Mouse (Mus musculus): ENCODE measurements around the gene Gm45140.

Gene Gm45140

GRCm38 (mm10) chr6:87835695-87836094 lies at the start of gene Gm45140:
Gene Gm45140 (minus strand): TSS chr6:87835795.
- no peak for DNase-seq (ENCODE audit: low spot score in 2 of 2)

DNA sequence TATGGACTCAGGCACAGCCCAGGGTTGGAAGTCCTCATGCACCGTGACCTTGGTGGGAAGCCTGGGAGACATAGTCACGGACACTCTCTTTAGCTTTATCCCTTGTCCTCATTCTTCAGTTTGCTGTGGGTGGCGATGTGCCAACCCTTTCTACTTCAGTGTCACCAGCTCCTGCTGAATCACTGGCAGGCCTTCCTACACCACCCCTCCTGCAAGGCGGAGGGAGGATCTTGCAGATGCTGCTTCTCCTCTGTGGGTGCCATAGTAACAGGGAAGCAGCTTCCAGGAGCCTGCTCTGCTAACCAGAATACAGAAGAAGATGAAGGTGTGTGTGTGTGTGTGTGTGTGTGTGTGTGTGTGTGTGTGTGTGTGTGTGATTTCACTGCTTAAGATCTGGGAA lies 47.2 kb upstream of the Gm45140 start:
- DNase-seq (ENCODE audit: low spot score in 2 of 2), result no peak

- no peak for DNase-seq (ENCODE audit: low spot score in 2 of 2)
These were observed 46.6 kb upstream of the Gm45140 start for GRCm38 (mm10) chr6:87882221-87882620.

DNA sequence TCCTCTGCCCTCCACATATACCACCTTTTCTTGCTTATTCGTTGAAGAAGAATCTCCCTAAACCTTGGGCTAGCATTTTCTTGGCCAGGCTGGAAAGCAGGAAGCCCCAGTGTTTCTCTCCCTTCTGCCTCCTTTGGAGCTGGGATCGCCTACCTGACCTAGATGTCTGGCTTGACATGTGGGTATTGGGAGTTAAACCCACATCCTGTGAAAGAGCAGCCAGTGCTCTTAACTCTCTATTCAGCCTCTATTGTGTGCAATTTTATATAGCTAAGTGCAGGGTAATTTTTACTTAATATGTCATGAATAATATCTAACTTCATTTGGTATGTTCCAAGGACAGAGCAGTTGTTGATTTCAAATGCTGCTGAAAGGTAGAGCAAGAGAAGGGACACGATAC lies 44.0 kb upstream of the Gm45140 start:
- DNase-seq (ENCODE audit: low spot score in 2 of 2), result no peak

DNA sequence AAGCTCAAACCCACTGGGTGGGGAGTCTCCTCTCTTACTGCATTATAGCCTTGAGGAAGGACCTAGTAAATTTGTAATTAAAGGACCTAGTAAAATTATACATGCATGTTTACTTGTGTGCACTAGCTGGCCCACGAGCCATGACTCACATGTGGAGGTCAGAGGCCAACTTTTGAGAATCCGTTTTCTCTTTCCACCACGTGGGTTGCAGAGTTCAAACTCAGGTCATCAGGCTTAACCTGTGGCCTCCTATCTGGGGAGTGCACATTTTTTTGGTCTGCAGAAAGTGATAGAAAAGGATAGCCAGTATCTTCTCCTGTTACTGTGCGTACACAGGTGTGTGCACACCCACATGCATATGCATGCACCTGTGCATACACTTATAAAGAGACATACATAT lies 43.4 kb upstream of the Gm45140 start:
- no peak for DNase-seq (ENCODE audit: low spot score in 2 of 2)

- peak in 1 of 2 experiments; percentile 30 for DNase-seq (ENCODE audit: low spot score in 2 of 2)
These were observed 40.6 kb upstream of the Gm45140 start for GRCm38 (mm10) chr6:87876068-87876643.

DNA sequence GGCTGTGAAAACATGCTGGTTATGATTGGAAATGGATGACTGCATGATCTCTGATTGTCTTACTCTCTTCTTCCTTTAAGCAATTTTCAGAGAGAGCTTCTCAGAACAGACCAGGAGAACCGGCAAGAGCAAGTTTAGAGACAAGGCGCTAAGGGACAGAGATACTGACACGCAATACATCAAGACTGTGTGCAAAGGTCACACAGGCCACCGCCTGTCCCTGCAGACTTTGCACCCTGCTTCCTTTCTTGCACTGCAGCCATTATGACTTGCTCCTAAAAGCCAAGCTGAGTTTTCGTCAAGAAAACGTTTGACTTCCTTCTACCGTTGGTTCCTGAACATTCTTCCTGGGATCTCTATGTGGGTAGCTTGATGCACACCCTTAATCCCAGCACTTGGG lies 40.0 kb upstream of the Gm45140 start:
- DNase-seq (ENCODE audit: low spot score in 2 of 2), result no peak

DNA sequence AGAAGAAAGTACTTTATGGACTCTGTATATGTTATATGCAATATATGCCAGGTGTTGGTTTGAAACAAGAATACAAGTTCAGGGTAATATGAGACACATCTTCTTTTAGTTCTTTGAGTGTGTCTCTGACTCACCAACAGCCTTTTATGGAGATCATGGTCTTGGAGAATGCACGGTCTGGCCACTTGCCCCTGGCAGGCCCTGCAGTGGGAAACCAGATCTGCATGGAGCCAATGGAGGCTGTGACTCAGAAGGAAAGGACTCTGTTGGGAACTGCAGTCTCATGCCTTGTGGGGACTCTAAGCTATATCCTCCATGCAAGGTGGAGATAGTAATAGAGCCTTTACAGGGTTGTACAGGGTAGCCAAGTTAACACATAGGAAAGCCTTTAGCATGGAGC lies 39.5 kb upstream of the Gm45140 start:
- peak in 1 of 2 experiments; percentile 72 for DNase-seq (ENCODE audit: low spot score in 2 of 2)

DNA sequence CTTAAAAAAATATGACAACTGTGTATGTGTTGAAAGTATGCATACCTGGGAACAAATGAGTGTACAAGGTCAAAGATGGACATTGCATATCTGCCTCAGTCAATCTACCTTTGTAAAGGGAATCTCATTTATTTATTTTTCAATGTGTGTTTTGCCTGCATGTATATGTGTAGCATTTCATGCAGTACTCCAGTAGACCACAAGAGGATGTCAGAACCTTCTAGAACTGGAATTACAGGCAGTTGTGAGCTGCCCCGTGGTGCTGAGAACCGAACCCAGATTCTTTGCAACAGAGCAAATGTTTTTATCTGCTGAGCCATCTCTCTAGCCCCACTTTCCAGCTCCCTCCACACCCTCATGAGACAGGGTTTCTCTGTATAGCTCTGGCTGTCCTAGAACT lies 38.4 kb upstream of the Gm45140 start:
- DNase-seq (ENCODE audit: low spot score in 2 of 2), result no peak

- peak in 1 of 2 experiments; percentile 27 for DNase-seq (ENCODE audit: low spot score in 2 of 2)
These were observed 37.5 kb upstream of the Gm45140 start for GRCm38 (mm10) chr6:87873104-87873503.

GRCm38 (mm10) chr6:87871240-87871639 lies 35.6 kb upstream of the Gm45140 start:
- no peak for DNase-seq (ENCODE audit: low spot score in 2 of 2)

DNA sequence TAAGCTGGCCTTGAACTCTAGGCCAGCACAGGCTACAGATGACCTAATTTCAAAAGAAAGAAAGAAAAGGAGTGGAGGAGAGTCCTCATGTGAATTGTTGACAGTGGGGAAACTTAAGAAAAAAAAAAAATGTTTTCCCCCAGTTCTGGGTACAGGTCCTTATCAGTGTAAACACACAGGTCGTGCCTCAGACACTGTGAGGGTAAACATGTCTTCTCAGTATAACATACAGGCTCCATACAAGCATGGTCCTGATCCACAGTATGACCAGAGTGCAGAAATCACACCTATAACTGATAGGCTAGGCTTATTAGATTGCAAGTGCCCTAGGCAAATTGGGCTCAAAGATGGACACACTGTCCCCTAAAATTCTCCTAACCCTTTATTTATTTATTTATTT lies 34.8 kb upstream of the Gm45140 start:
- DNase-seq (ENCODE audit: low spot score in 2 of 2), result no peak

DNA sequence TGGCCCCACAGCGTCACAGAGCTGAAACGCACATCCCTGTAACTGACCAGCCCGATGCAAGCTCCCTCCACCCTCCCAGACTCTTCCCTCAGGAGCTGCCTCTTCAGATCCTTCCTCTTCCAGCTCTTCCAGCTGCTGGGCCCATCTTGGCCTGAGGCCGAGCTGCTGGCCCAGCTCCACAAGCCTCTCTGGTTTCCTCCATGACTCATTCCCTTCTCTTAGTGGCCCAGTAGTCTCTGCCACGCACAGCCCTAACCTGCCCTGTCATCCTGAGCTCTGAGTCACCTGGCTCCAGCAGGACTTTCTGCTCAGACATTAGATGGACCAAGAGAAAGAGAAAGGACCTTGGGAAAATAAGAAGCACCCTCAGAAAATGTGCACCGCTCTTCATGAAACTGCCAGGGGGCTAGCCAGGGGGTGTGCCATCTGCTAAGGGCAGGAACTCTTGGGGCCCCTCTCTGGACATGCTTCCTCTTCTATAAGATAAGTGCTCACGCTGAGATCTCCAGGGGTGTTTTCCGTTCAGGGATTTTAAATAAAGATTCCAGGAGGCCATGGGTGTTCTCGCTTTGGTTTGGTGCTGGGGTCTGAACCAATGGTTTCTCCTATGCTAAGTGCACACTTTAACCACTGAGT lies 33.4 kb upstream of the Gm45140 start:
- DNase-seq (ENCODE audit: low spot score in 2 of 2), result peak; percentile 88 to 91

GRCm38 (mm10) chr6:87867256-87867655 lies 31.7 kb upstream of the Gm45140 start:
- no peak for DNase-seq (ENCODE audit: low spot score in 2 of 2)

- no peak for DNase-seq (ENCODE audit: low spot score in 2 of 2)
These were observed 30.6 kb upstream of the Gm45140 start for GRCm38 (mm10) chr6:87866211-87866610.

DNA sequence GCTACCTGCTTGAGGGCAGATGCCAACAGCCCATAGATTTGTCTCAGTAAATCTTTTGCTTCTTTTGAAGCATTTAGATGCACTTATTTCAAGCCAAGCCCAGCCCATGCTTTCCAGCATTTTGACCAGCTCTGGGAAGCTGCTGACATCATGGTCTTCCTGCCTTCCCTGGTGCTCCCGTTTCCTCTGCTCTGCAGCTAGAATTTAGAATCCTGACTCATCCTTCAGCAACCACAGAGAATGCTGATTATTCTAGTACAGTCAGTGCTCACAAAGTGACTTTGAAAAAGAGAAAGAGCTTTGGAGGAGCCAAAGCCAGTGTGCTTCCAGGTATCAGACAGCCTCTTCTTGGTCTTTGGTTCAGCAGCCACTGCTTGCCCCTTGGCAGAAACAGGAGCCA lies 21.5 kb upstream of the Gm45140 start:
- no peak for DNase-seq (ENCODE audit: low spot score in 2 of 2)

GRCm38 (mm10) chr6:87853446-87853845 lies 17.9 kb upstream of the Gm45140 start:
- no peak for DNase-seq (ENCODE audit: low spot score in 2 of 2)

- no peak for DNase-seq (ENCODE audit: low spot score in 2 of 2)
These were observed 16.3 kb upstream of the Gm45140 start for GRCm38 (mm10) chr6:87851871-87852270.

DNA sequence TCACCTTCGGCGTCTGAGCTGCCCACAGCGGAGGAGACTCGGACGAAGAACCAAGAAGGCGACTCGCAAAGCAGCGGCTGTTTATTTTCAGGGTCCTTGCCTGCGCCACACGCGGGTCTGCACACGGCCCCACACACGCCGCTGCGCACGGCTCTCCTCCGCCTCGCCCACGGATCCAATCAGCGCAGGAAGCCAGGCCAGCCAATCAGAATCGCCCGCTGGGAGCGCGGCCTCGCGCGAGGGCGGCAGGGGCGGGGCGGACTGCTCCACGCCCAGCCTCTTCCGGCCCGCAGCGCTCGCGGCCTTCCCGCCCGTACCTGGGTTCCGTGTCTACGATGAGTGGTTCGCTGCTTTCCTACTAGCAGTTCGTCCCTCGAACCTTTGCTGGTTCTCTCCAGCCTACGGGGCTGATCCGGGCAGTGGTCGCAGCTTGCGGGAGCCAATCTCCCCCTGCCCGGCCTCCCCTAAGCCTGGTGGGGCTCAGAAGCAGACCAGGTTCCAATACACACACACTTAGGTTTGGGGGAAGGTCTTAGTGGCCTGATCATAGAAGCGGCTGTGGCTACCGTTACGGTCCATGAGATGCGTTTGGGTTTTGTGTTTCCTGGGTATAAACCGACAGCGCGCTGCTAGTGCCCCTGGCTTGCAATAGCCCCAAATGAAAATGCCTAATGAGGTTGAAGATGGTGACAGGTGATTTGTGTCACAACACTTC lies 15.5 kb upstream of the Gm45140 start, which contains the start of gene Cnbp:
TSS of gene Cnbp (minus strand) at position 207 of the 715 bp plus-strand sequence.
- DNase-seq (ENCODE audit: low spot score in 2 of 2), result peak; percentile 92 to 96

DNA sequence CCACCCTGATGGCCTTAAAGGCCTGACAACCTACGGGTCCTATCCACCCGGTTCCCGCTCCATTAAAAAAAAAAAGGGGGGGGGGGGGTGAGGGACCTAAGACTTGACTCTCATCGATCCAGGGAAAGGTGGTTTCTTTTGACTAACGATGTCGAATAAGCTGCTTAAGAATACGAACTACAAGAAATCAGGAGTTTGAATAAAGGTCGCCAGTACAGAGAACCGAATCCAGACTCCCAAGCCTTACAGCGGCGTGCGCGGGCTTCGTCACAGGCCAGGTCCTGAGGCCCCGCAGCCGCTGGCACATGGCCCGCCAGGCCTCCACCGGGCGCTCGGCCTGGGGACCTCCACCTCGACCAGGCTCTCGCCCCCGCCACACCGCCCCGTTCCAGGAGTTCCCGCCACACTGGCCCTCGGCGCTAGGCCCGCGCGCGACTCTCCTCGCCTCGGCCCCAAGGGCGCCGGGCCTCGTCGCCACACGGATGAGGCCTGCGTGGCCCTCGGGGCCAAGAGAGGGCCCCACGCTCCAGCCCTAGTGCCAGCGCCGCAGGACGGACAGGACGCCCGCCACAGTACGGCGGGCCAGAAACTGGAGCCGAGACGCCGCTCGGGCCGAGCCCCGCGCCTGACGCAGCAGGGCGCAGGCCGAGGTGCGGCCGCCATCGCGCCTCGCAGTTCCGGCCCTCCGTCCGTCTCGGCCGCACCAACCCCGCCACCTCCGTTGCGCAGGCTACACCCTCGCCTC lies 14.7 kb upstream of the Gm45140 start:
- DNase-seq (ENCODE audit: low spot score in 2 of 2), result peak; percentile 37 to 51

- DNase-seq (ENCODE audit: low spot score in 2 of 2), result no peak
These were observed 14.2 kb upstream of the Gm45140 start for GRCm38 (mm10) chr6:87849780-87850154.

DNA sequence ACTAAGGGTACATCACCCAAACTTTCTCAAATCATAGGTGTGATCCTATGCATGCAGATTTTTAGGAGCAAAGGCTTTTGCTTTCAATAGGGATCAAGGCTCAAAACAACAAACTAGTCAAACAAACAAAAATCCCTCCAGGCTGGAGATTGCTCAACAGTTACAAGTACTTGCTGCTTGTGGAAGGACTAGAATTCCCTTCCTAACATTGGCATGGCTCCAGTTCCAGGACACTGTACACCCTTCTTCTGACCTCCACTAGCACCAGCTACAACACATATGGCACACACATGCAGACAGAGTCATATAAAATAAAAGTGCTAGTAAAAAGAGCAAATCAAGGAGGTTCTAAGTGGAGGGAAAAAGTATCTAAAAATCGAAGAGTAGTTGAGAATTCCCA lies 11.2 kb upstream of the Gm45140 start:
- no peak for DNase-seq (ENCODE audit: low spot score in 2 of 2)
